Mouse (Mus musculus): ENCODE results near the gene Zscan26.

DNA sequence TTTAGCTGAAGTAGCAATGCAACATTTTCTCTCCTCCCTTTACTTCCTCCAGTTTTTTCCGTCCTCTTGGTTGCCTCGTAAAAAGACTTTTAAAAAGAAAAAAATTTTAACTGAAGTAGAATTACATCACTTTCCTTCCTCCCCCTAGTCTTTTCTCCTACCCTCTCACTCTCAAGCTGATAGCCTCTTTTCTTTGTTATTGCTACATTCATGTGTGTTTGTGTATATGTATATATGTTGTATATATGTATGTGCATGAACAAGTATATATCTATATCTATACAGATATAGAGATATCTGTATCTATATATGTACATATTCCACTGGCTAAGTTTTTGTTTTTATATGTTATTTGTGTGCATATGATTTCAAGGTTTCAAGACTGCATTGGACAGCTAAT is 50.7 kb downstream of the Zscan26 start:
- TF ChIP-seq EP300 (IDR thresholded peaks at IDR 0.05; ENCODE audit: insufficient read depth, low read depth, low read length) (no peak), CTCF (IDR thresholded peaks at IDR 0.05) (no peak)
